Mouse (Mus musculus): ENCODE results near the gene Sh3tc1.

The Sh3tc1 gene

DNA sequence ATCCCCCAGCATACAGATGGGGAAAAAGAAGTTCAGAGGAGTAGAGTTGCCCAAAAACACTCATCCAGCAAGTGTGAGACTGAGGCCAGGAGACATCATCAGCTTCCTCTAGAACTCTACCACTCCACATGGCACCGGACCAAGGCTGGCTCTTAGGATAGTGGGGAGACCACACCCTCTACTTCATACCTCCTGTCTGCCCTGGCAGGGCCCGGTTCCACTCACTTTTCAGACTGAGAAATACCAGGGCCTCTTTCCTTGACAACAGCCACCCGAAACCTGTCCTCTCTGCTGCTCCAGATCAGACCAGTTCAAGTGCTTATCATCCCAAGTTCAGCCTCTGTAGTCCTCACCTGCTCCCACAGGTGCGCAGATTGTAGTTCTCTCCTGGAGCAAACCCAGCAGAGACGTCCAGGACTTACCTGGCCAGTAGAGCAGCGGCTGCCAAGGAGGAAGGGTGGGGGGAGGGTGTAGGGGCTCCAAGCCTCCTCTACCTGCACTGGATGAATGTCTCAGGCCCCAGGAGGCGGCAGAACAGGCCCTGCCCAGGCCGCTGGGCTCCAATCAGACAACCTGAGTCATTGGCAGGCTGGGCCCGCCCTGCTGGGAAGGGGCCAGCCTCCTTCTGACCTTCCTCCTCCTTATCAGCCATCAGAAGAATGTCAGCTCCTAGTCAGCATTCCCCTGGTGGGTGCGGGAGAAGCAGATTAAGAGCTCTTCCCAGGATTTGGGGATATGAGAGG, at the start of gene Sh3tc1:
Gene Sh3tc1 (minus strand): TSS at position 452 of the 743 bp plus-strand sequence.
- no peak for DNase-seq (ENCODE audit: low read depth, low spot score)

DNA sequence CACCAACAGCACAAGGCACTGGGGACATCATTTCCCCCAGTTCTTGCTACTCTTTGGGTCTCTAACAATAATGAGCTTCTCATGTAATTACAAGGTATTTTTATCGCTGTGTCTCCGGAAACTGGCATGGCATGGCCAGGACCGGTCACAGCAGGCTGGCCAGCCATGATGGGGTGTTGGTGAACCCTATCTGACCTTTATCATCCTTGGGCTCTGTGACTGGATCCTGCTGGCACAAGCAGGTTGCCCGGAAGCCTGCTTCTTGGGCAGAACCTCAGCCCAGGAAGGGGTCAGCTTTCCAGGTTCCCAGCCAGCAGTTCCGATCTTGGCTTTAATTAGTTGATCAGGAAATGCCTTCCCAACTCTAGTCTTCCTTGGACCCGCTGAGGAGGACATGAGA, 48.9 kb upstream of the Sh3tc1 start:
- DNase-seq (ENCODE audit: low read depth, low spot score) = no peak

DNA sequence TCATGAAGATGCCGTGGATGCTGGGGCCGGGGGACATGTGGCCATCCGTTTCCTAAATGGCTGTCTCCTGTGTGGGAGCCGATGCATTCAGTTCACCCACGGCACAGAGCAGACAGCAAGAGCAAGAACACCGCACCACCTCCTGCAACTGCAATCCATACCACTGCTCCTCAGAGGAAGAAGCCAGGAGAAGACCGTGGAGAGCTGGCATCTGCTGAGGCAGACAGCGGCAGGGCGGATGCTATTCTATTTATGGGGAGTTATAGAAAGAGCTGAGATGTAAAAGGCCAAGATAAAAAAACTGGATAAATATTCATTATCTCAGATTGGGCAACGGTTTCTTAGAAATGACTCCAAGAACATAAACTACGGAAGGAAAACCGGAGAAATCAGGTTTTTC, 48.1 kb upstream of the Sh3tc1 start:
- DNase-seq (ENCODE audit: low read depth, low spot score) = no peak

DNA sequence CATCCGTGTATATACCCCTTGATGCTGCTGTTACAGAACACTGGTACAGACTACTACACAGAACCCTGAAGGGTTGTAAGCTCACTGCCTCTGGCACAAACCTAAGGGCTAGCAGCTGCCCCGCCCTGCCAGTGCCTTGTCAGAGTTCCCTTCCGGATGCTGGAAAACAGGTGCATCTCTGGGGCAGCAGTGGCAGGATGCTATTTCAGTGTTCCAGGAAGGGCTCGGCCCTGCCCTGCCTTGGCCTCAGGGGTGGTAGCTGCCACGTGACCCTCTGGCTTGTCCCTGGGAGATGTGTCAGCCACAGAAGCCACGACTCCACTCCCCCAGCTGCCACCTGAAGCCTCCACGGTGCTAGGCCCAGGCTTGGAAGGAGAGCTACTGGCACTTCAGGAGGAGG, 46.1 kb upstream of the Sh3tc1 start:
- no peak for DNase-seq (ENCODE audit: low read depth, low spot score)

DNA sequence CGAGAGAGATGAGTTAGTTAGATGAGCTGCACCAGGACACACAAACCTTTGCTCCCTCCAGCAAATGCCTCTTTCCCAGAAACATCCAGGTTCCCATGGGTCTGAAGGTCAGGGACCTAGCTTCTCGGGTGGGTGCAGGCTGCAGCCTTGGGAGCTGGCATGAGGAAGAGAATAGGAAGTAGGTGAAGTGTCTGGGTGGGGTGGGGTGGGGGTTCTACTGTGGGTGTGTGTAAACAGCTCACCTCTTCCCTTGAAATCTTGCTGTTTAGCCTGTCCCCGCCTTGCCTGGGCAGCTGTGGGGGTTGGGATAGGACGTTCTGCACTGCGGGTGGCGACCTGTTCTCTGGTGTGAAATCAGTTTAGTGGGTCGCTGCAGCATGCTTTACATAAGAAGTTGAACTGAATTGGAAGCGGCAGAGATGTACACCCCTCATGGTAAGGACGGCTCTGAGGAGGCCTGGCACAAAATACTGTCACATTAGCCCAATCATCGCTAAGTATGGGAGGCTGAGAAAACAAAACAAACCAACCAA, 42.9 kb upstream of the Sh3tc1 start:
- DNase-seq (ENCODE audit: low read depth, low spot score) = no peak

DNA sequence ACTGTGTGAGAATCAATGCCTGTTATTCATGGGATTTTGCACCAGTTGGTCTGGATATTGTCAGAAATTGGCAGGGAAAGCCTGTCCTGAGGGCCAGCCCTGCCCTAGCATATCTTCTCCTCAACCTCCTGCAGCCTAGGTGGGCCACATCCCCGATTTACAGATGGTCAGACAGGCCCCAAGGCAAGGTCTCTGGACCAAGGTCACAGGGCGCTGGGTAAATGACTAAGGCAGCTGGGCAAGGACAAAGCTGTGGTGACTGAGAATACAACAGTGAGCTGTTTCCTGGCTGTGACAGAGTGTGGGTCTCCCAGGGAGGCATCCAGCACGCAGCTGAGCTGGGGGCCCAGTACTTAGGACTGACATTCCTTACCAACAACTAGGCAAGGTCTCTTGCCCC, 41.3 kb upstream of the Sh3tc1 start:
- no peak for DNase-seq (ENCODE audit: low read depth, low spot score)

DNA sequence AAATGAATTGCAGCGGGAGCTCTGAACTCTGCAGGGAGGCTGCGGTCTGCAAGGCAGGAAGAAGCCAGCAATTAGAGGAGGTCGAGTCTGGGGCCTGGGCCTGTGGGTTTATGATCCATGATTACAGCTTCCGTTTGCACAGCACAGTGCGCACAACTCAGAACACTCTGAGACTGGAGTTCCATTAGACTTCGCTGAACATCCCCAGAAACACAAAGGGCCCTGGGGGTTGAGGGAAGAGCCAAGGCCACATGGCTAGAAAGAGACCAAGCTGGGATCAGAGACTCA, 34.3 kb upstream of the Sh3tc1 start:
- no peak for DNase-seq (ENCODE audit: low read depth, low spot score)

DNA sequence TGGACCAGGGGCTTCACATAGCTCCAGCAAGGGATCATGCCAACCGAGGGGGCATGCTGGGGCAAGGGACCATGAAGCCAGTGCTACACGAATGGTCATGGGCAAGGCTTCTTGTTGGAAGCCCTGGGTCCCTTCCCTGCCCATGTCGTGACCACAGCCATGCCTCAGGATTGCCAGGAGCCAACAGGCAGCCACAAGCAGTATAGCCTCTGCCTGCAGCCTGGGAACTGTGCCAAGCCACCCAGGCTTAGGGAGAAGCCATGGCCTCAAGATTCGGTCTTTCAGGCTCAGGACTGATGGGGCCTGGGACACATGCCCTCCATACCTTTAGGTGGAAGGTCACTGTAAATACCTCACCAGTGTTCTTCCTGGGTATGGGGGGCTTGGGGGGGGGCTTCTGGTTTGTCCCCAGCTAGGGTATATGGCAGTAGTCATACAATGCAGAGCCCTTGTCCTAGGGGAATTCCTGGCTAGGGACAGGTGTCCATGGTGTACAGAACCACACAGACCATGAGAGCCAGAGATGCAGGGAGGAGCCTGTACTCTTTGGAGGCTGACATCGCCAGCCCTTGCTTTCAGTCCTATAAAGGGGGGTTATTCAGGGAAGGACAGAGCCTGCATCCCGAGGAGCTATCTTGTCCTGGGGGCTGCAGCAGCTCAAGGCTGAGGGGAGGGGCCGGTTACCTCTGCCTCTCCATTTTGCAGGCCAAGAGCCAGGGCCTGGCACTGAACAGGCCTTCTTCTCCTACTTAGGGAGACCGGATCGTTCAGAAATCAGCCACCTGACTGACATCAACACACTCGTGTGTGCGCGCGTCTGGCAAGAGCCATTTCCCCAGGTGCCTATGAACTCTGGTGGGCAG, 33.7 kb upstream of the Sh3tc1 start:
- DNase-seq (ENCODE audit: low read depth, low spot score) = no peak

DNA sequence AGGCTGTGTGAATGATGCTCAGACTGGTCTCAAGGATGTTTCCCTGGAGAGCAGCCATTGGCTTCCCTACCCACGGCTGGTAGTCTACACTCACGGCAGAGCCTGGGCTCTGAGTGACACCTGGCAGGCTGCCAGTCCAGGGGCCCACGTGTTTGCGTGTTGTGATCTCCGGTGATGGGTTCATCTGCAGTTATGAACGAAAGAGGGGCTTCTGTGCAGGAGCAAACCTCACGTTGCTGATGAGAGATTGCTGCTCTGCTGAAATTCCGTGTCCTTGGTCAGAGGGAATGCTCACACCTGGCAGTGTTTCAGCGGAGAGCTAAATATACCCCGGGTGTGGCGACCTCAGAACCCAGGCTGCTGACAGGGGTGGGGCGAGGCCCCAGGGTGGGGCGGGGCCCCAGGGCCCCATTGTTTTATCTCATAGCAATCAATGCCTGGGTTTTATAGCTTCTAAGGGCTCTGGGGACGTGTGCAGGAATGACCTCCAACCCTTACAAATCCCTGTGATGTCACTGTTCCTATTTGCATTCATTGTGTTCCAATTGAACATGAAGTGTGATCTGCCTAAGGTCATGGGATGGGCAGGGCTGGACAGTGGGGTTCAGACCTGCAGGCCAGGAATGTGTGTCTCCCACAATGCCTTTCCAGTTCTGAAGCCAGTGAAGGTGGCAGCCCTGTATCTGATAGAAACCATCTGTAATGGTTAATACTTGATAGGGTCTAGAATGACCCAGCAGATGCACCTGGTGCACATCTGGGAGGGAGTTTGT, 31.3 kb upstream of the Sh3tc1 start:
- peak; percentile 29 for DNase-seq (ENCODE audit: low read depth, low spot score)

DNA sequence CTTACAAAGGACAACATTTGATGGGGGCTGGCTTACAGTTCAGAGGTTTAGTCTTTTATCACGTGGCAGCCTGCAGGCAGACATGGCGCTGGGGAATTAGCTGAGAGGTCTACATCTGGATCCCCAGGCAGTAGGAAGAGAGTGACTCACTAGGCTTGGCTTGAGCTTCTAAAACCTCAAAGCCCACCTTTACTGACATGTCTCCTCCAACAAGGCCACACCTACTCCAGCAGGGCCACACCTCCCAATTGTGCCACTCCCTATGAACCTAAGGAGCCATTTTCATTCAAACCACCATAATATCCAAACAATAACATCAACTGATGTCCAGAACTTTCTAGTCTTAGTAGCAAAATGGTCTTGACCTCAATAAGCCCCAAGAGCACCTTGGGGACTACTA, 30.5 kb upstream of the Sh3tc1 start:
- no peak for DNase-seq (ENCODE audit: low read depth, low spot score)

DNA sequence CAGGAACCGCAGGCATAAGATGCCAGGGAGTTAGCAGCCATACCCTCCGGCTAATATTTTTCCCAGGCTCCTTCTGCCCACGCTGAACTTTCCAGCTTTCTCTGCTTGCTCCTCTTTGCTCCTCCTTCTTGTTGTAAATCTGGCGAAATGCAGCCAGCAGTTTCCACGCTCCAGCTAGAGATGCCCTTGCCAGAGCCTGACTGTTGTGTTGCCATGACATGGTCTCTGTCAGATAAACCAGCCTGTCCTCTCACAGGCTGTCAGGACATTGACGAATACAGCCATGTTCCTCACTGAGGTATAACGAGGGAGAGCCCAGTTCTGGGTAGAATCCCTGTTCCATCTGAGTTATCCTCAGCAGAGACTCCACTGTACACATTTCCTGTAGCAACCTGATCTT, 29.2 kb upstream of the Sh3tc1 start:
- no peak for DNase-seq (ENCODE audit: low read depth, low spot score)

DNA sequence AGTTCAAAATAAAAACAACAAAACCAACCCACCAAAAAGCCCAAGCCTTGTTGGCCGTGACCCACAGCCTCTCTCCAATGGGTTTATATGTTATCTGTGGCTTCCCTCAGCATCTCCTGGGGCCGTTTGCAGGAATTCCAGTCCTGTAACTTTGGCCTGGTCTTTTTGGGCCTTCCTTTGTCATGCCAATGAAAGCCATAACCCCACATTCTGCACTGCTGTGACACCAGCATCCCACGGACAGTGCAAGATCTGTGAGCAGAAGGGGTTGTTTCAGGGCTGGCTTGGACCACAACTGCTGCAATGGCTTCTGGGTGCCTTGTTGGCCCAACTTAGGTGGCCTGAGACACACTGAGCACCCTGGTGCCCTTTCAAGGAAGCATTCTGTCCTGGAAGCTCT, 28.7 kb upstream of the Sh3tc1 start:
- no peak for DNase-seq (ENCODE audit: low read depth, low spot score)

DNA sequence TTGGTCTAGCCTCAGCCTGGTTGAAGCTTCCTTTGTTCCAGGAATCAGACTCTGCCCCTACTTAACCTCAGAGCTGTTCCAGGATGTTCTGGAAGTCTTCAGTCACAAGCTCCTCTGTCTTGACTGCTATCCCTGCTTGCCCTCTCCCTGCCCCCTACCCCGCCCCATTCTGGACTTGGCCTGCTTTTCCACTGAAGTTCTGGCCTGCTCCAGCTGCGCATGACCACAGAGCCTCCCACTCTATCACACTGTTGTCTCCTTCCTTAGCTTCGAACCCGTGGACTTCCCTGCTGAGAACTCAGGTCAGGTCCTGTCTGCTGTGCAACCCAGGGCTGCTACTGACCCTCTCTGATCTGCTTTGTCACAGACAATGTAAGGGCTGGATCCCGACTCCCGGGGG, 26.1 kb upstream of the Sh3tc1 start:
- no peak for DNase-seq (ENCODE audit: low read depth, low spot score)

DNA sequence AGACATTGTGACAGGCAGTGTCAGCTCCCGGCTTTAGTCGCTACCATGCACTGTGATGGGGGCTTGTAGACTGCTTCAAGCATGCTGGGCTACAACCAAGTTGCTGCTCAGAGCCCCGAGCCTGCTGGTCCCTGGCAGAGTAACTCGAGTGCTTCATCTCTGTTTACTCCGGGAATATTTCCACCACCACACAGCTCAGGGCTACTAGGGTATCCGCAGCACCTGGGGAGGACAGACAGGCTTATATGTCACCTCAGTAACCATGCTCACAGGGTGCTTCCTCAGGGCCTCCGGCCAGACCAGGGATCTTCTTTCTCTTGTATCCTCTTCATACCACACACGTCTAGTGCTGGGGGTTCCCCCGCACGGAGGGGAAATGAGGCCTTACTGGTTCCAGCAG, 23.1 kb upstream of the Sh3tc1 start:
- no peak for DNase-seq (ENCODE audit: low read depth, low spot score)

DNA sequence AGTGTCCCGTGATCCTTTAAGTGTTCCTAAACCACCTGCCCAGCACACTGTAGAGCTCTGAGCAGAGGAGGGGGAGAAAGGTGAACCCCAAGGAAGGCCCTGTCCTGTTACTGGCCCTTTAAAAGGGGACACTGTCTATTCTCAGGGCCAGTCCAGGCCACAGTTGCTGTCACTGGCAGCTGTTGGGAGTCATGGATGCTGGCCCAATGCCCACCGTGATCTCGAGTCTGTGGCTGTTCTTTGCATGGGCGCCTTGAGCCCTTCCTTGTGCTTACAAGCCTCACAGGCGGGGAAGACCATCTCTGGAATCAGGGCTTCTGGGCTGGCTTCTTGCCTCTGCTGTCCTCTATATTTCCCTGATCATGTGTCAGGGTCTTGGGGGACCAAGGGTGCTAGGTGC, 22.6 kb upstream of the Sh3tc1 start:
- DNase-seq (ENCODE audit: low read depth, low spot score) = no peak

DNA sequence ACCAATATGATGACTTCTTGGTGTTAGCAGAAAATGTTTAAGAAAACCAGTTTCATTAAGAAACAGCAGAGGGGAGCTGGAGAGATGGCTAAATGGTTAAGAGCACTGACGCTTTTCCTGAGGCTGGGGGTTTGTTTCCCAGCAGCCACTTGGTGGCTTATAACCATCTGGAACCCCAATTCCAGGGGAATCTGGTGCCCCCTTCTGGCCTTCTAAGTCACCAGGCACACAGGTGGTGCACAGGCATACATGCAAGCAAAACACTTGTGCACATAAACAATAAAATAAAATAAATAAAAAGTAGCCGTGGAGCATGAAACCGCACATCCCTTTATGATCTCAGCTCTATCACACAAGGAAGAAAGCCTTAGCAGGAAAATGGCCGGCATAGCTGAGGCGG, 21.5 kb upstream of the Sh3tc1 start:
- no peak for DNase-seq (ENCODE audit: low read depth, low spot score)

DNA sequence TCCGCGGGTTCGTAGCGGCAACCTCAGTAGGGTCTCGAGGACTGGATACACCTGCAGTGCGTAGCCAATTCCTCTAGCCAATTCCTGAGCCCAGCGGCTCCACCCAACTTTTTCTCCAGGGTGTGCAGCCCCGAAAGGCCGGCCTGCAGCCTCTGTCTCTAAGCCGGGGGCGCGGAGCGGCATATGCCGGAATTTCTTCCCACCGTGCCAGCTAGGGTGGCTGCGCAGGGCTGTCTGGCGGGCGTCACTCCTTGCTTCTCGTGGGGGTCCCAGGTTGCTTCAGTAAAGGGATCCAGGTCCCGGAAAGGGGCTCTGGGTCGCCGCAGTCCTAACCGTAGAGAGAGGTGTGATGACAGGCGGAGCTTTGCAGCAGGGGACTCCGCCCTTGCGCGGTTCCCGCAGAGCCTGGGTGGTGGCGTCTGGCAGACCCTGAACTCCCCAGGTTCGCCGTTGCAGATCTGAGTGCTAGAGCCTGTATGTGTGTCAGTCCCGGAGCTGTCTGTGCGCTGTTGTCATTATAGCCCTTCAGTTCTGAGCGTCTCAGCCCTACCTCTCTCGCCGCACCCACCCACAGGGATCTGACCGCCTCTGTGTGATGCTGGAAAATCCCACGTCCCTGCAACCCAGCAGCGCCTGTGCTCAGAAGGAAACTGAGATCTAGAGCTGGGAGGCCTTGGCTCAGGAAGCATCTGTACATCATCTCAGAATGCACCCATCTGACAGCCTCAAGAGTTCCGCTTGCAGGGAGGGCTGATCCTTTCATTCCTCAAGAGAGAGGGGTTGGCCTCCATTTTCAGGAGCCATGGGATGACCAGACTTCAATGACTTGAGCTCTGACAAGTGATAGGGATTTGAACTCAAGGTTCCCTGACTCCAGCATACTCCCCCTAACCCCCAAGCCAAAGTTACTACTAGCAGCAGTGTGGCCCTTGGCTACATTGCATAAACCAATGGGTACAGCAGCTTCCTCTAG, 18.6 kb upstream of the Sh3tc1 start:
- peak; percentile 46 for DNase-seq (ENCODE audit: low read depth, low spot score)

DNA sequence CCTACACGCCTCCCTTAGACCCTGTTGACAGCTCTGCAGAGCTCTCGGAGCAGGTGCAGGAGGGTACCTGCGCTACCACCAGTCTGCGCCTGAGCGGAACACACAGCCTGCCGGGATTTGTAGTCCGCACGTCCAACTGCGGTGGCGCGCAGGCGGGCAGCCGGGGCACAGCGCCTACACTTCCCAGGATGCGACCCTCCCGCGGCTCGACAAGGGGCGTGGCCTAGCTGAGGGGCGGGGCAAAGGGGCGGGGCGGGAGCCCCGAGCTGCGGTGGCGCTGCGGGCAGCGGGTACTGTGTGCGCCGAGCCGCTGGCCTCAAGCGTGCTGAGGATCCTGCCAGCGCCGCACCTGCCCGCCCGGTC, 17.8 kb upstream of the Sh3tc1 start, which contains the start of gene Ablim2:
Gene Ablim2 (plus strand): TSS at position 242 of the 363 bp plus-strand sequence.
- DNase-seq (ENCODE audit: low read depth, low spot score) = peak; percentile 96

DNA sequence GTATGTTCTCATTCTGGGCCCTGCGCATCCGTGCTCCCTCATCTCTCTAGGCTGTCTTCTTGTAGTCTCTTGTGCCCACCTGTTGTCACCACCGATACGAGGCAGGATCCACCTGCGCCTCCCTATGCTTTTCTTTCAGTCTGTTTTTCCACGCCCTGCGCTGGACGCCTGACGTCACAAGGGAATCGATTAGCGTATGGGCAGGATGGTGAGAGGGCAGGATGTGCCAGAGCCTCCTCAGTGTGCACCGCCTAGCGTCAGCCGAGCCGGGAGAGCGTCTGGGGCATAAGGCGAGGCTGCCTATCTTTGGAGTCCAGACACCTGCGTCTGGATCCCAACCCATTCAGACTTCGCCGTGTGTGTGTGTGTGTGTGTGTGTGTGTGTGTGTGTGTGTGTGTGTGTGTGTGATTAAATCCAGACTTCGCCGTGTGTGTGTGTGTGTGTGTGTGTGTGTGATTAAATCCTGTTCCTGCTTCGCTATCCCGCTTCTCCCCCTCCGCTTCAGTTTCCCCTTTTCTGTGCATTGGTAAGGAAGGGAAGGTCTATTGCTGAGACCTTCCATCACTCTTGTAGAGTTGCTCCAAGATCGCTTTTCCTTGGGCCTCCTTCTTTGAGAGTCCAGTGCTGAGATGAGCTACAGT, 17.3 kb upstream of the Sh3tc1 start:
- peak; percentile 80 for DNase-seq (ENCODE audit: low read depth, low spot score)

DNA sequence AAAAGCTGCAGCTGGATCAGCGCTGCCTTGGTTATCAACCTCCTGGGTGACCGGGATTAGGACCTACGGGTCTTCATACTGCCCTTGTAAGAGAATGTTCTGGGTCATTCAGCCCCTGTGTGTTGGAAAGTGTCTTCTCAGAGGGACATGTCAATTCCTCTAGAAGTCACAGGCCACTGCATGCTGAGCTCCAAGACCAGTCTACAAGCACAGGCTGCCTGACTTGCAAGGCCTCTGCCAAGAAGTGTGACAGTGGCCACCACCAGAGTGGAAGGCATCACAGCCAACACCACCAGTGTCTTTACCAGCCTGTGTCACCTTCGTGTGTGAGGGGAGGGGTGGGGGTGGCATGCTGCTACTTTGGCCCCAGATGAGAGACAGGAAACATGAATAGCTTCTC, 16.2 kb upstream of the Sh3tc1 start:
- no peak for DNase-seq (ENCODE audit: low read depth, low spot score)
